Mouse (Mus musculus) right cerebral cortex, postnatal 10 days (tissue): ENCODE data around the gene Gbgt1.

Source experiments
- DNase-seq, 2 experiments: peaks; one replicate each; pipeline ENCODE4 v3.0.0; 2021; ENCODE audit warnings: low spot score in 2 of 2

Gbgt1 gene

GRCm38 (mm10) chr2:28547237-28548172, 50.8 kb downstream of the Gbgt1 start:
- DNase-seq = peak in 1 of 2 experiments; percentile 84

GRCm38 (mm10) chr2:28549157-28549556, 52.5 kb downstream of the Gbgt1 start:
- DNase-seq = no peak

- no peak for DNase-seq
These were observed 55.6 kb downstream of the Gbgt1 start for GRCm38 (mm10) chr2:28552301-28552700.
